Mouse (Mus musculus): ENCODE data around the gene Phactr1.

Phactr1 gene

DNA sequence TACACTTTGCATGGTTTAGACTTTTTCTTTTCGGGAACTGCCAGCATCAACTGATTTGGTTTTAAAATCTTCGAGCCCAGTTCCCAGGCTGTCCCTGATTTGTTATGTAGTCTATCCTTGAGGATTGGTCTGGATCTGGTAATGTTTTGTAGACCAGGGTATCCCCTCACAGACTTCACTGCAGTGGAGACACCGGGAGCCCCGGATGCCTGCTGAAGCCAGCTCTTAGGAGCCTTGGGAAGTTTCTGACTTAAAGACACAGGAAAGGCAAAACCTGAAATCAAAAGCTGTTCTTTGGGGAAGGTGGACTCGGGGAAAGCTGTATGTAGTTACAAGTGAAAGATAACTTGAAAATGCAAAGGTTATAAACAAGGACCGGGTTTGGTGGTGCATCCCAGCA lies 186.6 kb downstream of the Phactr1 start:
- DNase-seq (ENCODE audit: low read depth, low spot score): no peak

DNA sequence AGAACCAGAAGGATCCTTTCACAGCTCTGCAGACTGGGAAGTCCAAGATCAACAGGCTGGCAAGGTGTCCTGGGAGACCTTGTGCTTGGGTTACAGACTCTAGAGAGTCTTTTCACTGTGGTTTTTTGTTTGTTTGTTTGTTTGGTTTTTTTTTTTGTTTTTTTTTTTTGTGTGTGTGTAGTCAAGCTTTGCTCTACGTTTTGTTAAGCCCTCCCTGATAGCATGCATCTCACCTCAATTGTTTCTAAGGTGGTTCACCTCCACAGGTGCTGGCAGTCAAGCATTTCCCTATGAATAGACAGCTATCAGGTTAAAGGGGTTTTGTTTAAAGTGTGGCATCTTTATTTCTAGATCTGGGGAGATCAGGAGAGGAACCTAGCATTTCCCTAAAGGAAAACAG lies 191.7 kb downstream of the Phactr1 start:
- no peak for DNase-seq (ENCODE audit: low read depth, low spot score)

DNA sequence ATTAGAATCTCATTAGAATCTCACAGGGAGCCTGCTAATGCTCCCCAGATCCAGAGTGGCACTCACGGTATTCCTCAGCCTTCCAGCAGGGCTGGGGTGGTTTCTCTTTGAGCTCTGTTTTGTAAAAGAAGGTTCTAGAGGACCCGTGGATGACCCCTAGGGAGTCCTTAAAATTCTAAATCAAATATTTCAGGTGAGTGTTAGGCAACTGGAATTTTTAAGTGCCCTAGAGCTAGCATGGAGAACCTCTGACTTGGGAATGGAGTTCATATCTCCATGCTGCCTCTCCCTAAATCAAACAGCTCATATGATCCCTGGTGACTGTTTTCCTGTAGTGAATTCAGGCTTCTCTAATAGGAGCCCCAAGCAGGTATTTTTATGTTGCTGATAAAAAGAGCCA lies 197.9 kb downstream of the Phactr1 start:
- DNase-seq (ENCODE audit: low read depth, low spot score): no peak

DNA sequence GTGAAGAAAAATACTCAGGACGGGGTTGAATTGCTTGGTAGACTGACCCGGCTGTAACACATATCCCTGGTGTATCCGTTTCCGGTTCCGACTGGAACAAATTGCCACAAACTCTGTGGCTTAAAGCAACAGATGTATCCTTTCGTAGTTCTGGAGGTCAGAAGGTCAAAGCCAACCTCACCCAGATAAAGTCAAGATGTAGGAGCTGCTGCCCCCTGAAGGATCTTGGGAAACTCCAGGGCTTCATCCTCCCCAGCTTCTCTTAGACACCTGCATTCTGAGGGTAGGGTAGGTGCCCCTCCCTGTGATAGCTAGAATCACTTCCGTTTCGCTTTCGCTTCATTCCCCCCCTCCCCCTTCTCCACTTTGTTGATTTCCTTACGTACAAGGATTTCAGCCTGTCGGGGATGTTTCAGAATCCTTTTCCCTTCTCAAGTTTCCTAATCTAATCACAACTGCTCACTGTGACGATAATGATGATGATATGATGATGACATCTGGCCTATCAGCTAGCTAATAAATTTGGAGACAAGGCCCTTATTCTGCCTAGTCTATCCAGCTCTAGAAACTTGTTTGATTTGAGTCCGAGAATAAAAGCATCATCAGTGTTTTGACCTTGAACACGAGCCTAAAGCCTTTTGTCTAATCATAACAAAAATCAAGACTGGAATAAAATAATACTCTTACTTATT lies 203.8 kb downstream of the Phactr1 start:
- no peak for DNase-seq (ENCODE audit: low read depth, low spot score)

DNA sequence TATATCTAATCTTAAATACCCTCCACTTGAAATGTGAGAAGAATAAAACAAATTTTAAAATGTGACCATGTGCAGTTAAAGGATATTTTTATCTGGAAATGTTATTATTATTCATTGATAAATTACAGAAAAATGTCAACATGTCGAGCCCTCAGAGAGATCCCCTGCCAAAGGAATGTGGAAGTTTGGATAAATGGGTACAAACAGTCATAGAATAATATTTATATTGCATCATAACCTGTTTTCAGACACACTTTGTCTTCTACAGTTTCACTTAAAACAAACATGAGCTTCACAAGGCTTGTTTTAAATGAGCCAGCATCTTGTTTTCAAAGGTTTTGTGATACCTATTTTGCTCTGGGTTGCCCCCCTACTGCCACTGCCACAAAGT lies 204.3 kb downstream of the Phactr1 start:
- no peak for DNase-seq (ENCODE audit: low read depth, low spot score)

DNA sequence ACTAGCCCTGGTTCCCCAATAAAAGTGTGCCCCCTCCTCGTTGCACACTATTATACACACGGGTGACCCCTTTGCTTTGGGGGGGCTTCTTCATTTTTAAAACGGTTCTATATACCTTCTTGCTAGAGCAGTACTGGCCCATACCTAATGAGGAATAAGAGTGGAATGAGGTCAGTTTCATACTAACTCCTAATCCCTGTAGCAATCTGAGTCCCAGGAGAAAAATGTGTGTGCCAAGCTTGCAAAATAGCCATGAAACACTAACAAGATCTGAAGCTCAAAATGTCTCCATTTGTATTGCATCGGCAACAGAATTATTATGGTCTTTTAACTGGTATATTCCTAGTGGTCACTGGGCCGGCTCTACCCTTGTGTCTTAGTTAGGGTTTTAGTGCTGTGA lies 207.3 kb downstream of the Phactr1 start:
- DNase-seq (ENCODE audit: low read depth, low spot score): no peak

DNA sequence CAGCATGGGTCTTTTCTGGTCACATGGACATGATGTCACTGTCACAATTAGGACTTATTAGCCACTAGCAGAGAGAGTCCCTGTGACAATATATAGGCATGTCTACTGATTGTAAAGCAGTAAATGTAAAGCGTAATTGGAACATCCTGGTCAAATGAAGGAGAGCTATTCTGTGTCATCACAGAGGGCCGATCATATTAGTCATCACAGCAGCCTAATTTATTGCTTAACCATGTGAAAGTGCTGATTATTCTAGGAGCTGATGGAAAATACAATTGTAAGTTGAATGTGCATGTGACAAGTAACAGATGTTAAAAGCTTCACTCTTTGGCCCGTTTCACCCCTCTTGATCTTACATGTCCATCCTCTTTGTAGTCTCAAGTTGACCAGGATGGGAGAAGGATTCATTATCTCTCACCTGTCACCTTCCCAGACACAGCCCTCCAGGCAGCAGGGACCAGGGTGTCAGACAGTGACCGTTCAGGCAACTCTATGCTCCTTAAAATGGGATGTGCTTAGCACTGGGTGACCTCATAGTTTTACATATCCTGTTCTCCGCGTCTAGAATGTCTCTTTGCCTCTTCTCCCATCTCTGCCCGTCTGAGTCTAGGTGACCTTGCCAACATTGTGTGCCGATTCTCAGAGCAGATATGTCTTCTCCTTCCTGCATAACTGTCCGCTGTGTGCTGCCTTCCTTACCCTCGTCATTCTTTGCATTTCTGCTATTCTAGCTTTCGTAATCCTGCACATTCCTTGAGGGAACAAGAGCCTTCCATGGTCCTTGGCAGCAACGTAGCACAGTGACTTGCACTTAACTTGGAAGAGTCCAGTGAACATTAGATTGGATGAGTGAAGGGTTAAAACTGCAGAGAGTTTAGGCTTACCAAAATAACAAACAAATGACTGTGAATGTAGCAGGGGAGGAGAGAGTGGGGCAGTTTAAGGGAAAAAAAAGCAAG lies 209.4 kb downstream of the Phactr1 start:
- DNase-seq (ENCODE audit: low read depth, low spot score): no peak

DNA sequence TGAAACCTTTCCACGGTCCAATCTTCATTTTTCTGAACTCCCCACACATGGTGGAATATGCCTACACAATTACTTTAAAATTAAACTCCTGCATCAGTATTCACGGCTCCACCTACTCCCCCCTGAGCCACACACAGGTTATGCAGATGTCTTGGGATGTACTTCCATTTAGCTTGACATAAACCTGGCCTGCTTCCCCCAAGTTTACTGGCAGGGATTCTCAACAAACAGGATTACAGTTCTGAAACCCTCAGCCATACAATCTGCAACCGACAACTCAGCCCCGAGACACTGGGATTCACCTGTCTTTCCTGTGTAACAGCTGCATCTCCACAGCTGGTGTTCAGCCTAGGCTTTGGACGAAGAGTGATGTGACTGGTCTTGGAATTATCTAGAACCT lies 210.2 kb downstream of the Phactr1 start:
- no peak for DNase-seq (ENCODE audit: low read depth, low spot score)

DNA sequence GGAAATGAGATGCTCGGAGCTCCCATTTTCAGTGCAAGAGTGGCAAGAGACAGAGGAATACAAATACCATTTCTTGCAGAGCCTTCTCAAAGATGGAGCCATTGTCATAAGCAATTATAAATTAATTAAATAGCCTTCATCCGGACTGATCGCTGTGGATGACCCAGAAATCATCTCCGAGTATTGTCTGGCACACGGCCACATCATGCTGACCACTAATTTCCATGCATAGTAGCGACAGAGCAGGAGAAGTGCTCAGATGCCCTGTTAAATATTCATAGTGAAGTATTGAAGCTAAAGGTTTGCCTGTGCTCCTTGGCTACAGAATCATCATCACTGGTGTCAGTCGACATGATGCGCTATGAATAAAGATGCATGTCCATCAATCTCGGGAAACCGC lies 213.6 kb downstream of the Phactr1 start:
- no peak for DNase-seq (ENCODE audit: low read depth, low spot score)

DNA sequence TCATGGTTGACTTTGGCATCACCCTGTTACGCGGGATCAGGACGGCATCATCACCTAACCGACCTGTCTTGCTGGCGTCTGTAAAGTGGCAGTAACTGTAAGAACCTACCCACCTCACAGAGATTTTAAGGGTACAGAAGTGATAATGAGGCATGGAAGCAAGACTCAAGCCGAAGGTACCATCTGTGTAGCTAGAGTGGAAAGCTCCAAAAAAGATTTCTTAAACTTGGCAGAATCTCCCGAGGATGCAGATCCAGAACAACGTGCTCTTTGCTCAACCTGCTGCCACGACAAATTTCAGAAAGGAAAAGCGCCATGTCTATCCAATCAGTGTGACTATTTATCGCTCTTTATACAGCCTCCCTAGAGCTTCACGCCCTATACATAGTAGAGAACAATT lies 214.2 kb downstream of the Phactr1 start:
- DNase-seq (ENCODE audit: low read depth, low spot score): no peak

DNA sequence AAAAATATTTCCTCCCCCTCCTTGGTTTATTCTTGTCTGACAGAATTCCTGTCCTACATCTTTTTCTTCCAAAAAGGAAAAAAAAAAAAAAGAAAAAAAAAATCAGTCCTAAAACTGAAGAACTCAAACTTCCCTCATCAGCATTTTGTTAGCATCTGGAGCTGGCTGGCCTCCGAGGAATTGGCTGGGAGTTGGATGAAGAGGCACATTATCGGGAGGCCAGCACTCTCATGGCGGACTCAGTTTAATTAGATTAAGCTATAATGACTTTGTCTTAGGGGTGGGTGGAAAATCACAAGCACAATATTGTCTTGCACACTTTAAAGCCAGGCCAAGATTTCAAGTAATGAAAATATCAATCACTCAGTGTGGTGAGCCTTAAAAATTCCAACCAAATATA lies 215.6 kb downstream of the Phactr1 start:
- no peak for DNase-seq (ENCODE audit: low read depth, low spot score)

DNA sequence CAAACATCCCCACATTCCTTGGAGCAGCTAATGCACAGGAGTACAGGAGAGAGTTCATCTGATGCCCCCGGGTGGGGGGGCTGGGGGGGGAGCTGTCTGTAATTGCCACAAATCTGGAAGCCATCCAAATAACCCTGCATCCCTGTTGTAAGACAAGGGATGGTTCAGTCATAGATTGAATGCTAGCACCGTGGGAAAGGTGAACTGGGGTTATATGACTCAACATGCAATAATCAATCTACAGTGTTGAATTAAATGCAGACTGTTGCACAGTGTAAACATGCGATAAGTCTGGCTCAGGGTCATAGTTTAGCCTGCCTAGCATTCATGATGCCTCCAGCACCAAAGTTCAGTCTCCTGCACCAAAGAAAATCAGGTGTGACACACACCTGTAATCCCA lies 219.2 kb downstream of the Phactr1 start:
- no peak for DNase-seq (ENCODE audit: low read depth, low spot score)

DNA sequence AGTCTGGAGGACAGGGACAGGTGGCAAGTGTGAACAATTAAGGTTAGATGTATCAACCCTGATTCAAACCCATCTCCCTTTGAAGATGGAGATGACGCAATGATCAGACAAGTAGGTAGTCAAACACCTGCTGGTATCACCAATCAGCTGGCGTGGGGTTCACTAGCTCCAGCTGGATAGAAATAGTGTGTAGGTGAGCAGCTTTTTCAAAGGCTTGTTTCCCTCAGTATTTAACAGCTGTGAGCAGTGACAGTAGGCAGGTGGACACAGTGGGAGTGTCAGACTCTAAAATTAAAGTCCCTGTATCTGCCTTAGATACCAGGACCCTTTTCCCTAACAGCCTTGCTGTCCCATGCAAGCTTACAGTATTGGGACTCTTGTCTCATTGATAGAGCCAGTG lies 221.4 kb downstream of the Phactr1 start:
- no peak for DNase-seq (ENCODE audit: low read depth, low spot score)

DNA sequence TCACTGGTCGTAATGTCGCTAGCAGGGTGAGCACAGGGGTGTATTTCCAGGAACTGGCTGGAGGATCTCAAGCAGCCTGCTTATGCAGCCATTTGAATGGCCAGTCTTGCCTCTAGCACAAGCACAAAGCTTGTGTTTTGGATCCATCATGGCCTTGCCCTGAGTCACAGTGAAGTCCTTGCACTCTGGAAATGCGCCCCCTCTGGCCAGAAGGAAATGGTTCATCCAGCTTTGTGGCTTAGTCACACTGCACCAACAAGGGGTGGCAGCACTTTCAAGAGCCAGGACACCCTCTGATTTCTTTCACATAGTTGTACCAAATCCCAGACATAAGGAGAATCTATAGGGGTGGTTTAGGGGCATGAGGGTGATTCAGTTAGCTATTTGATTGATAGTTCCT lies 222.4 kb downstream of the Phactr1 start:
- no peak for DNase-seq (ENCODE audit: low read depth, low spot score)

DNA sequence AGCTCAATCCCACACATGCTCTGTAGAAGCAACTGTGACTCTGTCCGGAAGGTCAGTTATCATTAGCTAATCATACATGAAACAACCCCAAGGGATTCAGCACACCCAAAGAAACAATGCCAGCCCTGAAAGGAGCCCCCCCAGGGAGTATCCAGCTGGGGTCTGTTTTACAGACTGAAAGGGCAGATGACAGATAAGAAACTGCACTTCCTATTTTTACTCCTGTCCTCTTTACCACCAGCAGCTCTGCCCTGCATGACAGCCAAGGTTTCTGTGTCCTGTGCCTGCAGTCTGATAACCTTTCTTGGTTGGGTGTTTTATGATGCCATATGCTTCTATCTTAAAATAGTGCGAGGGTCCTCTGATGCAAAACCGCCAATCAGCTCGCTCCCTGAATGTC lies 225.4 kb downstream of the Phactr1 start:
- DNase-seq (ENCODE audit: low read depth, low spot score): no peak

DNA sequence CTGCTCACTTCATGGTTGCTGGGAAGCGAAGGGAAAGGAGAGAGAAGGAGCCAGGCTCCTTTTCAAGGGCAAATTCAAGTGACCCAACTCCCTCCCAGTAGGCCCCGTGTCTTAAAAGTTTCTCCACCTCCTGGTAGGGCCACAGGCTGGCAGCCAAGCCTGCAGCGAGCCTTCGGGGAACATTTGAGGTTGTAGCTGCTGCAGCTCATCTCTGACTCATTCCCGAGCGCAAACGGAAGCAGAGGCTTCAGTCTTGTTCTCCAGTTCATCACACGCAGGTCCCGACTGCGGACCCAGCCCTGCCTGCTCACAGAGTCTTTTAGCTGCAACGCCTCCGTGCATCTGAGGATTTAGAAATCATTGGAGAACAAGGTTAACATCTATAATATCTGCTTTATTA lies 226.6 kb downstream of the Phactr1 start:
- DNase-seq (ENCODE audit: low read depth, low spot score): no peak

DNA sequence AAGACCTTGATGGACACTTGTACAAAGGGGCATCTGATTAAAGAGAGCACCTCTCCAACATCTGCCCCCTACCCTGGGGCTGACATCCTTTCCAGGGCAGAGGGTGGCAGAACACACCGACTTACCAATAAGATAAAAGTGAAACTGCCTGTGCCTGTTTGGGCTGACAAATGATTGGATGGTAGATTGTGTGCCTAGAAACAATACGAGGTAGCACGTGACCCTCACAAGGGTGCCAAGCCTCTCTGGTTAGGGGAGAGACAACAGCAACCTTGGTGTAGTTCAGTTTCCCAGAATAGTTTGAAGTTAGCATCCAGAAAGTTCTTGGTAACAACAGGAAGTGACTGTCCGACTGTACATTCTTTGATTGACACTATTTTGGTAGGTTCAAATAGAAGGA lies 234.7 kb downstream of the Phactr1 start:
- DNase-seq (ENCODE audit: low read depth, low spot score): no peak

DNA sequence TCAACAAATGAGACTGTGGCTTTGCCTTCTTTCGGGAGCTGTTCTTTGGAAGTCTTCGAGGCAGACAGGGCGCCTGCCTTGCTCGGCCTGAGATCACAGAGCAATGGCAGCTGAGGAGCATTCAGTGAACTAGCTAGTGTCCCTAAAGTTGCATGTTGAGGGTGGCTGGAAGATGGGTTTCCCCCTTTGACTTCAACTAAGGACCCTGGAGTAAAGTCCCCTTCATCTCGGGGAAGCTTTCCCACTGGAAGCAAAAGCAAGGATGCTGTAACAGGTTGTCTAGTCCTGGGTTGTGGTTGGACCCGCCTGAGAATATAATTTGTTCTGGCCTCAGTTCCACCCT lies 235.4 kb downstream of the Phactr1 start:
- no peak for DNase-seq (ENCODE audit: low read depth, low spot score)

DNA sequence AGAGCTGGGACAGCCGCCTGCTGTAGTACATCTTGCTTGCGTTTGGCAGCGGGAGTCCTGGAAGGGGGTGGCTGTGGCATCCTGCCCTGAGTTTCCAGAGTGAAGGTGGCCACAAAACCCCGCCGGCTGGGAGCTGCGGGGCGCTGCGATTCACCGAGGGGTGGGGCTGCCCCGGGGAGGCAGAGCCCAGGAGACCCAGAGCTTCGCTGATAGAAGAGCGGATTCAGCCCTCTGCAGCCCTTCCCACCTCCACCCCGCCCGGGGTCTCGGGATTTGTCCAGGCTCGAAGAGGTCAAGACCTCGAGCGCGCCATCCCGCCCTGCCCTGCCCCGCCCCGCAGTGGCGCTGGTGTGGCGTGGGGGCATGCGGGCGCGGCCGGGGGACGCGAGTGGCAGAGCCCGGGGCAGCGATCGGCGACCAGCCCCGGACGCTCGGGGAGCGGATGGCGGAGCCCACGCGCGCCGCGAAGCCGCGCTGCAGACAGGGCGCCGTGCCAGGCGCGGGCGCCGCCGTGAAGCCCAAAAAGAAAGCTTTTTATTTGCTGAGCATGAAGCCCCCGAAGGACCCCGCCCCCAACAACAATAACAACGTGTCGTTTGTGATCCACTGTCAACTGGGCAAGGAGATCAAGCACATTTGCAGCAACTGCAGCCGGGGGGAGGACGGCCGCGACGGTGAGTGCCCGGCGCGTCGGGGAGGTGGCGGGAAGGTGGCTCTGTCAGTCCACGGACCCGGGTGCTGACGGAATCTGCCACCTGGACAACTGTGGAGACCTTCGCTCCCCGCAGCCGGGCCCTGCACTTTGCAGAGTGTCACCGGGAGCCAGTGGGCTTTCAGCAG lies 236.0 kb downstream of the Phactr1 start:
- DNase-seq (ENCODE audit: low read depth, low spot score): no peak

DNA sequence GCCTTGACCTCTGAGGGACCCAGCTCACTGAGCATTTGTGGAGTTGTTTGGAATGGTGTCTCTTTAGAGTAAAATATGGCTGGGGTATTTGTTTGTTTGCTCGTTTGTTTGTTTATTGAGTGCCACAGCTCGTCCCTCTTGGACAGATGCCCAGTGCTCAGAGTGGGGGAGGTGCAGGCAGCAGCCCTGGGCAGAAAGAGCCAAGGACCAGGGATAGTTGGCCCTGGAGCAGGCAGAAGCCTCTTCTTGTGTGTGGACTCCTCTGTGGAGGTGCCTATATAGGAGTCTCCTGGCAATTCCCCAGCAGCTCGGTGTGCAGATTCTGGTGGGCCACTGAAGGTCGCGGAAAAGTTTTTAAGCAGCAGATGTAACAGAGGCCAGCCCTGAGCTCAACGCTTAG lies 236.8 kb downstream of the Phactr1 start:
- no peak for DNase-seq (ENCODE audit: low read depth, low spot score)

DNA sequence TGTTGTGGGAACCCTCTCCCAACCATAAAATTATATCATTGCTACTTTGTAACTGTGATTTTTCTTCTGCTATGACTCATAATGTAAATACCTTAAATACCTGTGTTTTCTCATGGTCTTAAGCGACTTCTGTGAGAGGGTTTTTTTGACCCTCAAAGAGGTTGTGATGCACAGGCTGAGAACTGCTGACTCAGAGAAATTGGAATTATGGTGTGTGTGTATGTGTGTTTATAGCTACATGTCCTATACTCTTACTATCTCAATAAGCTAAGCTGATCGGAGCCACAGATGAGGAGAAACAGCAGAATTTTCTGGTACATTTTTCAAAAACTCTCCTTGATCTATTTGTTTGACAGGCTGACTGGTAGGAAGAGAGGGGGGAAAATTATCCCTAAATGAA lies 239.6 kb downstream of the Phactr1 start:
- no peak for DNase-seq (ENCODE audit: low read depth, low spot score)

DNA sequence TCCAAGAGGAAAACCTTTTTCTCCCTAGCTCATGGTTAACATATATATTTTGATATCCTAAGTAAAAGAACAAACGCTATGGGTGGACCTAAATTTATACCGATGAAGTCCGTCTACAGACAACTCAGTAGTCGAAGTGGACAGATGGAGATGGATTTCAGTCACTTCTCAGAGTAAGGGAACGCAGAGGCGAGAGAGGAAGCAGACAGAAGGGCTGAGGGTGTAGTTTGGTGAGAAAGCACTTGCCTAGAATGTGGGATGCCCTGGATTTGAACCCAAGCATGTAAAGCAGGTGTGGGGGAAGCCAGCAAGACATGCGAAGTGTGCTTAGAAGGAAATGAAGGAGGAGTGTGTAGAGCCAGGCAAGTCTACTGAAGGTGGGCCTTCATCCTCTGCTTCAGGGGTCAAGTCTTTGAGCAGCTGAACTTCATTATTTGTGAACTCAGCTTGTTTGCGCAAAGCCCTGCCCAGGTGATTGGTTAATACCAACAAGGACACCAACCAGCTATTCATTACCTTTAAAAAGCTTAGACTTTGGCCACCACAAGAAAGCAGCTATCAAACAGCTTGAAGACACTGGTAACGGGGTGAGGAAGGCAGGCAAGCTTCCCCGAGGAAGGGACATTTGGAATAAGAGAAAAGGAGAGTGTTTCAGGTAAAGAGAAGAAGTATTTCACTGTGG lies 241.5 kb downstream of the Phactr1 start:
- no peak for DNase-seq (ENCODE audit: low read depth, low spot score)

All from embryo, embryonic 11.5 days (tissue).